Mouse (Mus musculus) adrenal gland, adult (tissue): ENCODE measurements around the gene Rpl10-ps3.

Source experiments
- DNase-seq, 2 experiments: peaks; one replicate each; pipeline ENCODE4 v3.0.0; 2022 to 2023; ENCODE audit warnings: low spot score in 1 of 2; ENCODE audit not compliant: inconsistent age in 2 of 2

The Rpl10-ps3 gene

GRCm38 (mm10) chr9:50344868-50345267, at the start of gene Rpl10-ps3:
Gene Rpl10-ps3 (minus strand): TSS chr9:50344968.
- DNase-seq = no peak

DNA sequence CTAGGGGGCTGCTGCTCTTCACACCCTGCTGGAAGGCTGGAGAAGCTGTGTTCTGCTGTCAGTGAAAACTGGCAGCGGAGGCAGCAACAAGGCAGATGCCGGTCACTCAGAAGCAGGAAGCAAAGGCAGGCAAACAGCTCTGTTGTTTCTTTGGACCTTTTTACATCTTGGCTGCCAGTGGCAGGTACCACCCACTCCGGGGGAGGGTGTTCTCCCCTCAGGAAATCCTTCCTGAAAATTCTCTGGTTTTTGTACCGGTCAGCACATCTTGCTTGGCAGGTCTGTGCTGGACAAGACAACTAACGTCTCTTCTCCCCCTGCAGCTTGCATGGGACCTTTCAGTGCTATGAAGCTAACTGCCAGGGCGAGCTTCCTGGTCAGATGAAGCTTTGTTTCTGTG, 30.8 kb upstream of the Rpl10-ps3 start:
- DNase-seq = no peak

DNA sequence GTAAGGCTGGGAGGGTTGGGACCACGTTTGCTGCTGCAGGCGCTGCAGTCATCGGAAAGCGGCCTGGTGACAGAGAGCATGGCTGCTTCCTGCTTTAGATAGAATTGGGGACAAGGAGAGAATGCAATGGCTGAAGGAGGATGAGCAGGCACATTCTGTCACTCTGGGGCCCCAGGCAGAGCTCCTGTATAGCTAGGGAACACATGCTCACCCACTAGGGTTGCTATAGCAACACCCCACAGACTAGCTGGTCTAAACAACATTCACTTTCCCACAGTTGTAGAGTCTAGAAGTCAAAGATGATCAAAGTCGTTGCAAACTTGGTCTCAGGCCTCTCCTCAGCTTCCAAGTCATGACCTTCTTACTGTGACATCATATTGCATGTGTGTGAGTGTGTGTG, 29.9 kb upstream of the Rpl10-ps3 start:
- no peak for DNase-seq

- peak in 1 of 2 experiments; percentile 51 for DNase-seq
Measured at GRCm38 (mm10) chr9:50368551-50369297, 24.0 kb upstream of the Rpl10-ps3 start.

- DNase-seq = peak; percentile 51 to 64
Measured at GRCm38 (mm10) chr9:50365059-50365780, 20.5 kb upstream of the Rpl10-ps3 start.

DNA sequence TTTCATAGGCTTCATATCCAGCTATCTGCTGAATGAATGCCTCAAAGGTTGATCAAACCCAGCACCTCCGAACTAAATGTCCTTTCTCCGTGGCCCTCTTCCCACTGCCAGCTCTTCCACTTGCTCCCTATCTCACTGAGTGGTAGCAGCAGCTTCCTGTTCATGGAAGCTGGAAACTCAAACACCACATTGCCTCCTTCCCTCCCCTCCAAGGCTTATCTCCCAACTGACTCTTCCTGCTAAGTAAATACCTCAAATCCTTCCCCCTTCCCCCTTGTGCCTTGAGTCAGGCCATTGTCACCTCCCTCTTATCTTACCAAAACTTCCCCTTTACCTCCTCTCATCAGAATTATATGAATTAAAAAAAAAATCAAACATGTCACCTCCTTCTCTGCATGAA, 19.2 kb upstream of the Rpl10-ps3 start:
- no peak for DNase-seq

GRCm38 (mm10) chr9:50363259-50363658, 18.5 kb upstream of the Rpl10-ps3 start:
- DNase-seq = no peak

GRCm38 (mm10) chr9:50362556-50362955, 17.8 kb upstream of the Rpl10-ps3 start:
- DNase-seq = no peak

GRCm38 (mm10) chr9:50360370-50360769, 15.6 kb upstream of the Rpl10-ps3 start:
- no peak for DNase-seq

GRCm38 (mm10) chr9:50357331-50357730, 12.6 kb upstream of the Rpl10-ps3 start:
- DNase-seq = no peak

- no peak for DNase-seq
Measured at GRCm38 (mm10) chr9:50351746-50352145, 7.0 kb upstream of the Rpl10-ps3 start.

- no peak for DNase-seq
Measured at GRCm38 (mm10) chr9:50350571-50350970, 5.8 kb upstream of the Rpl10-ps3 start.

- no peak for DNase-seq
Measured at GRCm38 (mm10) chr9:50349156-50349555, 4.4 kb upstream of the Rpl10-ps3 start.

DNA sequence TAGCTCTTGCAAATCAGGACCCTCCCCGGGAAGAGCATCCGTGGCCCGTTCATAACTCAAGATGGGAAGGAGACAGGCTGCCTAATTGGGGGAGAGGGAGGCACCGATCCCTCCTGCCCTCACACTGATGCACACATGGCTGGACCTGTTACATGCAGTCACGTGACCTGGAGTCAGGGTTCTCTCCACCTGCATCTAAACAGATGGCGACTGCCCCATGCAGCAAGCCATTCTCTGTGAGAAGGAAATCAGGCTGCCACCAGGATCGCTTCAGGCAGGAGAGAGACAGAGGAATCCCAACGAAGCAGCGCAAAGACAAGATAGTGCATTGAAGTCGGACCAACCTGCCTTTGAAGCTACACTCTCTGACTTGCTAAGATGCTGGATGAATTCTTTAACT, 3.5 kb upstream of the Rpl10-ps3 start:
- no peak for DNase-seq

- peak in 1 of 2 experiments; percentile 43 for DNase-seq
Measured at GRCm38 (mm10) chr9:50335539-50336325, 9.0 kb downstream of the Rpl10-ps3 start.

DNA sequence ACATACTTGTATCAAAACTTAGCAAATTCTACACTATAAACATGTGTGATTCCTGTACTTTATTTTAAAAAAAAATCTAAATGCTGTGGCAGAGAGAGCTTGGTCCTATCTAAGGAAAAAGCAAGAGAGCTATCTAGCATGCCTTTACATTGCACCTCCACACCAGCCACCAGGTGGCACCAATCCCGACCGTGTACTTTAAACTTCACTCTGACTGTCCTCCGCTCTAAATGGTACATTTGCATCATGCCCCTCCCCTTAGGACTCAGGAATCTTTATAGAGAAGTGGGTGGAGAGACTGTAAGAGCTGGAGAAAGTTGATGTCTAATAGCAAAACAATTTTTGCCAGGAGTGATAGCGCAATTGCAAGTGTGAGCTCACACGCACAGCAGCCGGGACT, 11.4 kb downstream of the Rpl10-ps3 start:
- peak; percentile 35 to 77 for DNase-seq

GRCm38 (mm10) chr9:50324355-50325225, 20.2 kb downstream of the Rpl10-ps3 start:
- DNase-seq = no peak

- no peak for DNase-seq
Measured at GRCm38 (mm10) chr9:50320729-50321128, 24.0 kb downstream of the Rpl10-ps3 start.

DNA sequence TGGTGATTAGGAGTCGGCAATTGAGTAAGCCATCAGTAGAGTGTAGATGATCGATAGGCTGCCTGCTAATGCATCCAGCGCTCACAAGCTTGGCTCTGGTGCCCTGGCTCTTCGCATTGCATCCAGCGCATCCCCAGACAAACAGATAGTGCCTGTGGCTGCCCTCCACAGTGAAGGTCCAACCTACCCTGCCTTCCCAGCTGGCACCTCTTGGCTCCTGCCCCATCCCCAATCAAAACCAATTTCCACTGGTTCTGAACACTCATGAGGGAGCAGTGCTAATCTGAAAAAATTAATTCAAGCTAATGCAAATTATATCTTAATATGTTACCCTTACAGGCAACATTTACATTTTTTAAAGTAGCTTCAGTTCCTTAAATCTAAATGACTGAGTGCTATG, 25.3 kb downstream of the Rpl10-ps3 start:
- no peak for DNase-seq

DNA sequence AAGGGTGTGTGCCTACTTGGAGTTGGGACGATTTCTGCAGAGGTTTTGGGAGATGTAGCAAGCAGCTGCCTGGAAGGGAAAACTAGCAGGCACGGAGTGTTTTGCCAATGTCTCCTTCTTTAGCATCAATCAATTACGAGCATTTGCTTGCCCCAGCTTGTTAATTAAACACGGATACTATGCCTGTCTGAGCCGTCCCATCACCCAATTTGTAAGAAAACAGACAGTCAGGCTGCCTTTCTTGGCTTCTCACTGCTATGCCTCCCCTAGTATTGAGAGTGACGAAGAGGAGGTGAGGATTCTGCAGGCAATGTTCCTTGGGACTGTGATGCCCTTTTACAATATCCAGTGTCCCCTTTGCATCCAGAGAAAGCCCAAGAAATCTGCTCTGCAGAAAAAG, 27.5 kb downstream of the Rpl10-ps3 start:
- DNase-seq = no peak

DNA sequence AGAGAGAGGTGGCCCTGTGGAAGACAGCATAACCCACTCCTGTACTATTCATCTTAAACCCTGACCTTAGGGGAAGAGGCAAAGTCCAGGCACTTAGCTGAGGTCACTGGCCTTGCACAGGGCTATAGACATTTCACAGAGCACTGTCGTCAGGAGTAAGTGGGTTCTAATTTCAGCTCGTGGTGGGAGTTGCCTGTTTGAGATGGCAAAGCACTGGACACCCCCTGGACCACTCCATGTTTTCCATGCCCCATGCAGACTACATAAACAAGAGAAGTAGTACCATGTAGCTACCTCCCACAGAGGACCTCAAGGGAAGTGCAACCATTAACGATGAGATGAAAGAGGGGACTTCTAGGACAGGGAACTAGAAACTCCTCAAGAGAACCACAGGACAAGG, 29.1 kb downstream of the Rpl10-ps3 start:
- DNase-seq = no peak
